Mouse (Mus musculus): Measurements from ENCODE around the gene Notch2.
A peak's percentile ranks its signal among the peaks of the same experiment; 100 is the strongest.

The Notch2 gene

GRCm38 (mm10) chr3:98013401-98014281 is at the start of gene Notch2:
TSS of gene Notch2 (plus strand) at chr3:98013527.
- peak; percentile 94 to 95 for DNase-seq

DNA sequence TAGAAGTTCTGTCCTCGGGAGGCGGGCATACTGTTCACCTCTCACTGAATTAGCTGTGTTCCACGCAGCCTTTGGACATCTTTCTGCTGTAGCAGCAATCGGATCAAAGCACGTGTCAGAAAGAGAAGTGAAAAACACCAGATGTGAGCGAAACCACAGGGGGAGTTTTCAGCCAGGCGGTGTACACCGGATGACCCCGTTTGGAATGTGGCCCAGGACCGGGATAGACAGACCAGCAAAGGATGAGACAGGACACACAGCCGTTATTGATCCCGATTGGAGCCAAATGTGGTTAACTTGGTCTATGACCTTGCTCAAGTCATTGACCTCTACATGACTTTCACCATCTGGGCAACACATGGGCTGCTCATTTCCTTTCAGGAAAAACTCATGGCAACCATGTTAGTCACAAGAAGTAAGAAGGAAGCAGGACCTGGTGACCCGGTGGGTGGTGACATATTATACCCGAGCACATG is 48.4 kb upstream of the Notch2 start:
- DNase-seq = peak; percentile 42 to 47

- DNase-seq = no peak
These were observed 45.7 kb upstream of the Notch2 start for GRCm38 (mm10) chr3:97967627-97968026.

DNA sequence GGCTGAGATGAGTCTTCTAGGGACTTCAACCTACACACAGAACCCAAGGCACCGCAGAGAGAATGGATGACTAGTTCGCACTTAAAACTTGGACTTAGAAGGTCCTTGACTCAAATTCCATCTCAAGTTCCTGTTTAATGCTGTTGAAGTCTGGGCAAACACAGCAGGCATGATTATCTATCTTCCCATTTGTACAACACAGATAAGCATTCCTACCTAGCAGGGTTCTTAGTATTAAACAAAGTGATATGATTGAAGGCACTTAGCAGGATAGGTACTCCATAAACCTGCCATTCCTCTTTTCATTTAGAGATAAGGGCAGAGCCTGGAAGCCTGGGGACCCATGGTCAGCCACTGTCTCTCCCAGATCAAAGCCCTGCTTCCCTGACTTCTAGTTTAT is 45.1 kb upstream of the Notch2 start:
- DNase-seq = no peak

GRCm38 (mm10) chr3:97969019-97969418 is 44.3 kb upstream of the Notch2 start:
- no peak for DNase-seq

GRCm38 (mm10) chr3:97971117-97971516 is 42.2 kb upstream of the Notch2 start:
- peak; percentile 51 to 60 for DNase-seq

- DNase-seq = no peak
These were observed 41.1 kb upstream of the Notch2 start for GRCm38 (mm10) chr3:97972200-97972599.

- DNase-seq = no peak
These were observed 40.6 kb upstream of the Notch2 start for GRCm38 (mm10) chr3:97972707-97973106.

DNA sequence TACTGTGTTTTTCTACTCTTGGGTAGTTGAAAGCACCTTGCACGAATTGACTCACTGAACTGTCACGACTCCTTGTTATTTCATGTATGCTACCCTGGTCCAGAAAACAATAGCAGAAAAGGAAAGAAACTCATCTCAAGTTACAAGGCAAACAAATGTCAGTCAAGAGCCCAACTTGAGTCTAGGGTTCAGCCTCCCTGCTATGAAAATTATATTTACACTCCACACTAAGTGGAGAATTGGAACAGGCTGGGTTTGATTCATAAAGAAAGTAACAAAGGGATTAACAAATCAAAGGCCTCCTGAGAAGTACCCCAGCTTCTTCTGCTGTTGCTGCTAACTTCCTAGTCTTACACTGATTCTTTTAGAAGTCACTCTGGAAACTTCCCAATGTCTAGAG is 40.0 kb upstream of the Notch2 start:
- no peak for DNase-seq

GRCm38 (mm10) chr3:97974197-97974770 is 39.0 kb upstream of the Notch2 start:
- DNase-seq = no peak

DNA sequence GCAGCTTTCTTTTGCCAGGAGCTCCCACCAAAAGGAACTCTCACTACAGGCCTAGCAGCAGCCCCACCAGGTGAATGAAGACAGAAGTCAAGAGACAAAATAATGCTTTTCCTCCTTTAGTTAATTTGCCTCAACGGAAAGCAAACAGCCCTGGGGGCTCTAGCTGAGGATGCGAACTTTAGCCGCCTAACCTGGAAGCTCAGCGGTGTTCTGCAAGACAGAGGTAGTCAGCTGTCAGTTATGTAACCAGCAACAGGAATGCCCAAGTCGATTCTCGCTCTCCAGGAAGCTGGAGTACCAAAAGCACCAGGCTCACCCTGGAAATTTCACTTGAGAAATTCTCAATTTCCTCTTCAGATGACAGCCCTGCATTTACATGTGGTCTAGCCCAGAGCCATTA is 36.6 kb upstream of the Notch2 start:
- DNase-seq = no peak

- DNase-seq = no peak
These were observed 34.6 kb upstream of the Notch2 start for GRCm38 (mm10) chr3:97978710-97979109.

DNA sequence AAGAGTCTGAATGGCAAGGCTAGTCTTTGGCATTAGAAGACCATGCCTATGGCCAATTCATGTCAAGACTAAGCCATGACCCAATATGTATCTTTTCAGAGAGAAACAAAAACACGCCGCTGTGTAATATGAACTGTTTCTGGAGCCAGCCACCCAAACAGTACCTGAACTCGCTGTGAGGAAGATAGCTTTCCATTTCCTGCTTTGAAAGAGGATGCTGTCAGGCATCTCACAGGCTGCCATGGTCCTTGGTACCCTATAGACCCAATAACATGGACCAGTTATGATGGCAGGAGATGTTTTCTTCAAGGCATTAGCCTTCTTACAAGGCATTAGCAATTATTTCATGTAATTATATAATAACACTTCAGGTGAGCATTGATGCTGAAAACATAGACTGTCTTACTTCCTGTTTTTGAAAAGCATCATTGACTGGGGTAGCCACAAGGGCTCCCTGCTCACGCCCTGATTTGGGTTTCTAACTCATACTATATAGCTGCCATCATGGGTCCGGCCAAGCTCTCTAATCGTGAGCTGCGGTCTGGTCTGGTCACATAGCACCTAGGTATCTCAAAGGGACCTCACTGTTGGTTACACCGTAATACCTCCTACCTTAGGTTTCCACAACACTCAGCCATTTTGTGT is 32.5 kb upstream of the Notch2 start:
- no peak for DNase-seq

DNA sequence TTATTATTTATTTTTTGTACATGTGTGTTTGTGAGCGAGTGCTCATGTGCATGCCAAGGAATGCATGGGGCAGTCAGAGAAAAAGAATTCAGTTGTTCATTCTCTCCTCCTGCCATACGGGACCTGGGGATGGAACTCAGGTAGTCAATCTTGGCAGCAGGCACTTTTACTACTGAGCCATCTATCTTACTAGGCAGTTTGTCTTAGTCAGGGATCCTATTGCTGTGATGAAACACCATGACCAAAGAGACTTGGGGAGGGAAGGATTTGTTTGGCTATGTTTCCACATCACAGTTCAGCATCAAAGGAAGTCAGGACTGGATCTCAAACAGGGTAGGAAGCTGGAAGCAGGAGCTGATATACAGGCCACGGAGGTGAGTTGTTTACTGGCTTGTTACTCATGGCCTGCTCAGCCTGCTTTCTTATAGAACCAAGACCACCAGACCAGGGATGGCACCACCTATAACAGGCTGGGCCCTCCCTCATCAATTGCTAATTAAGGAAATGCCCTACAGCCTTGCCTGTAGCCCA is 31.9 kb upstream of the Notch2 start:
- no peak for DNase-seq

GRCm38 (mm10) chr3:97984870-97985506 is 28.3 kb upstream of the Notch2 start:
- DNase-seq = no peak

DNA sequence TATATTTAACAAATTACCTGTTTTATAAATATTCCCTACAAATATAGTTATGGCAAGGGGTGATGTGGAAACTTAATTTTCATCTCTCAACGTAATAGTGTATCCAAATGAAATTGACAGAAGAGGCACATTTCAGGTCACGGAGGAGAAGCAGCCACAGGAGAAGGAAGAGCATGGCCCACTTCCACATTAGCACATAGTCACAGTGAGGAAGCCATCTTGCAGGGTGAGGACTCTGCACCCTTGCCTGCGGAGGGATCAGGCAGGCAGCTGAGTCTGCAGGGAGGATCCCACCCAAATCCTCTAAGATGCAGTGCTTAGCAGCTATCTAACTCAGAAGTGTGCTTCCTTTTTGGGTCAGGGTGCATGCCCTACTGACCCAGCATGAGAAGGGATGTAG is 27.6 kb upstream of the Notch2 start:
- no peak for DNase-seq

DNA sequence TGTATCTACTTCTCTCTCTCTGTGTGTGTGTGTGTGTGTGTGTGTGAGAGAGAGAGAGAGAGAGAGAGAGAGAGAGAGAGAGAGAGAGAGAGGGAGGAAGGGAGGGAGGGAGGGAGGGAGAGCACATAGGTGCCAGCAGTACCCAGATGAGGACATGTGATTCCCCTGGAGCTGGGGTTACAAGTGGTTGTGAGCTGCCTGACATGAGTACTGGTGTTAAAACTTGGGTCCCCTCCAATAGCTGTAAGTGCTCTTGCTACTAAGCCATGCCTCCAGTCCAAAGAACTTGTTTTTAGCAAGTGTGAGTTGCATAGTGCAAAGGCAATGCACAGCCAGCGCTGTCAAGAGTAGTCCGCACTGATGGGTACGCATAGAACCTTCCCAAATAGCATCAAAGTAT is 26.2 kb upstream of the Notch2 start:
- DNase-seq = no peak

GRCm38 (mm10) chr3:97988756-97989155 is 24.6 kb upstream of the Notch2 start:
- no peak for DNase-seq

- no peak for DNase-seq
These were observed 22.8 kb upstream of the Notch2 start for GRCm38 (mm10) chr3:97990576-97990975.

DNA sequence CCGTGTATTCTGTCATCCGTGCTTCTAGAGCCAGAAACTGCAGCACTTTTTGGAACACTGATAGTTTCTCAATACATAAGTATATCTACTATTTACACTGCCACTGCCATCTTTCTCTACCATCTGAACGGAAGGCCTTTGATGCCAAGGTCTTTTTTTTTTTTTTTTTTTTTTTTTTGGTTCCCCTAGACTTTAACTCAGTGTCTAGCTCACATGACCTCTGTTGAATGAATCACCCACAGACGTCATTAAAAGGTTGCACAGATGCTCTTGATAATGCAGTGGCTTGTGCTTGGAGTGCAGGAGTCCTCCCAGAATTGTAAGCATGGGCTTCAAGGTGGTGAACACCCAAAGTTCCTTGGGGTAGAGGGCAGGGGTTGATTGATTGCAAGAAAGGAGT is 21.0 kb upstream of the Notch2 start:
- DNase-seq = no peak

DNA sequence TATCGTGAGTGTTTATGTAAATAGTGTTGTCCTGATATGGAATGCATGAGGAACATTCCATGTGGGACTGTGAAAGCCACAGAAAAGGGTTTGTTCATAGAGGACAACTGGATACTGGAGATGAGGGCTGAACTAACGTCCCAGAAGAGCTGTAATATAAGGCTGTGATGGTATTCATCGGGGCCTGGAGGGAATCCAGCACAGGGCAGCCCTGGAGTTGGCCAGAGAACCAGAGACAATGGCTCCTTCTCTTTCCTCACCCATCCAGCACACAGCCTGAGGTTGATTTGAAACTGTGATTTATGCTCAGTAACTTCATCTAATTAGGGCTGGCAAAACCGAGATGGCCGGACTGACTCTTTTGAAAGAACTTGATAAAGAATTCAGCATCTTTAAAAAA is 20.1 kb upstream of the Notch2 start:
- no peak for DNase-seq

DNA sequence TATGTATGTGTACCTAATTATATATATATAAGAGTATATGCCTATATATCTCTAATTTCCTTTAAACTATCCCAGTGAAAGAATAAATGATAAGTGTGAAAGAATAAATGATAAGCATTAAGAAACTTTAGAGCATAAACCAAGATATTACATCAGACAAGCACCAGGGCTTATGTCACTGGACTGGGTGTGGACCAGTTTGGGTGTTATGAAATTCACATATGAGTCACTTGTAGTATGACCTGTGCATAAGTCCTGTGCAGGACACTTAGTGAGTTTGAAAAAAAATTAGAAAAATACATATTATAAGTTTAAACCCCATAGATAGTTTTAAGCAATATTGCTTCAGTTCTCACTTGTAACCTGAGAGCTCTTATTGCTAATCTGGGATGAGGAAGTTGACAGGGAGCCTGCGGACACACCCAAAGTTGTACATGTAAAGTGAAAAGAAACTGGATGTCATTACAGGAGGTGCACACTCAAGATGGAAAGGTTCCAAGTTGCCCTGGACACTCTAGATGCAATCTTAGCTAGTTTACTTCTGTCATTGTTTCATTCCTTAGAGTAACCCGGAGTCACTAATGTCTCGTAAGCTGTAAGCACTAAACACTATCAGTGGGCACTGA is 19.3 kb upstream of the Notch2 start:
- DNase-seq = no peak

DNA sequence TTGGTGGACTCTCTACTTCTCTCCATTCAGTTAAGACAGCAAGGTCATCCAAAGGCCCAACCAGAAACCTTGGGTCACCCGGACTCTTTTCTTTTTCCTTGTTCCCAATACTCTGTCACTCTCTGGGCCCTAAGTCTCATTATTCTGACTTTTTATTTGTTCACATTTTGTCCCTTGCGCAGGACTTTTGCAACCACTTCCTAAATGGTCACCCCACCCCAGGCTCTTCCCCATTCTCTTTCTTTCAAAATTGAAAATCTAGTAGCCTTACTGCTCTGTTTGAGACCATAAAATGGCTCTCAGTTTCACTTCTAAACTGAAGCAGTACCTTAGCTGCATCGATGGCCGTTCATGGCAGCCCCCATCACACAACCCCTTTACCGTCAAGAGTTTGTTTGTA is 18.5 kb upstream of the Notch2 start:
- DNase-seq = no peak
